Mouse (Mus musculus): Measurements from ENCODE around the gene Adamts7.

Adamts7 gene

DNA sequence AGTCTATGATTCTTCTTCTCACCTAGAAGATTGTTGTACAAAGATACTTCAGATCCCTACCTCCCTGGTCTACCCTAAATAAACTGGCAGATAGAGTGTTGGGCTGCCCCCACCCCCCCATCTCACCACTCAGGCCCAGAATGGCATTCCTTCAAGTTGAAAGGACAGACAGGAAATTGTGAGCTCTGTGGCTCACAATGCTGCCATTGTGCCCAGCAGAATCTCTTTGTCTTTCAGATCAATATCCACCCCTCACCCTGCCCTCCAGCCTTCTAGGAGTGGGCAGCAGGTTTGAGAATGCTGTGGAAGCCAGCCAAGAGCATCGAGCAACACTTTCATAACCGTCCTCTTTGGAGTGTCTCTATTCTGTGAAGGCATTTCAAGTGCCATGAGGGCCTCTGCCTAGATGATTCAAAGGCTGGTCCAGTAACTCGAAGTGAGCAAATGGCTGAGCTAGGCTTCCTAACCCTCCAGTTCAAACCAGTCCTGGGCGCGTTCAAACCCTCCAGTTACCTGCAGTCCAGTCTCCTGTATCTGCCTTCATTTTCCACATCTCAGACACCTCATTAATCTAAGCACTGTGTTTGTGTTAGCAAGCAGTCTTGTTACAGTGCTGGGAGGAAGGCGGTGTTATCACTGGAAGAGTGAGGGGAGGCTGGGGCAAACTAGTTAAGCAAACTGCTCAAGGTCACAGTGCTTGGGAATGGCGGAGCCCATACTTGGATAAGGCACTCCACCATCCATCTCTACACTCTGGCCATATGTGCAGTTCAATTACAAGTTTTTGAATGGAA is 29.1 kb upstream of the Adamts7 start:
- no peak for TF ChIP-seq GATA4 (IDR thresholded peaks at IDR 0.05; ENCODE audit: insufficient replicate concordance, low read length)

GRCm38 (mm10) chr9:90135466-90135865 is 27.4 kb upstream of the Adamts7 start:
- TF ChIP-seq GATA4 (IDR thresholded peaks at IDR 0.05; ENCODE audit: insufficient replicate concordance, low read length): no peak

DNA sequence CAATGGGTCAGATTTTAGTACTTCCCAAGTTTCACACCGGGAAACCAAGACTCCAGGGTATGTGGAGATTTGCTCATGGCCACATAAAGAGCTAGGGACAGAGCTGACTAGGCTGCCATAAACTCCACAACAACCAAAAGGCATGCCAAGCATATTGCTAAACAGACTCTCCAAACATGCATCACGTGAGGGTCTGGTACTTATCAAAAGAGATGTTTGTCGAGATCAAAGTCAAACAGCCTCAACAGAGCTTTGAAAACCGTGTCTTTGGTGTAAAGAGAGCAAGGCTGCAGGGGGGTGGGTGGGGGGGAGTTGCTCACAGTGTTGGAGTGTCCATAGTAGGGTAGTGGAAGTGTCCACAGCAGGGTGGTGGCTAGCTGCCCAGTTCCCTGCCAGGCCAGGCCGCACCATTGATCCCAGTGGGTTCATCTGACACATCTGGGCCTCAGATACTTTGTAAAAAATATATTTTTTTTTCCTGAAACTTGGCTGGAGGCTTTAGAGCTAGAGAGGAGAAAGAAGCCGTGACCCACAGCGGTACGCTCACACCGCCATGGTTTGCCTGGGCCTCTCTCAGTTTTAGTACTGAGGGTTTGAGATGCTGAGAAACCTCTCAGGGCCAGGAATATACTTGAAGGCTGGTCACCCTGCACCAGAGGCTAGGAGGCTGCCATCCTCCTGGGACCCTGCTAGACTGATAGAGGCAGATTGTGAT is 26.7 kb upstream of the Adamts7 start:
- no peak for TF ChIP-seq GATA4 (IDR thresholded peaks at IDR 0.05; ENCODE audit: insufficient replicate concordance, low read length)

DNA sequence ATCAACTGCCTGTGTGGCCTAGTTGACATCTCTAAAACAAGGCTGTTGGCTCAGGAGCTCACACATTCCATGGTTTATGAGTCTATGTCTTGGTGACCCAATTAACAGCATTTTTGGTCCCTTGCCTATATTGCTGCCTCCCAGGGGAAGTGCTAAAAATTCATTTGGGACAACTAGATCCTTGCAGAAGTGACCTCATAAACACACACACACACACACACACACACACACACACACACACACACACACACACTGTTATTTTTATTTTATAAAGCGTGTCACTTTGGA is 26.2 kb upstream of the Adamts7 start:
- TF ChIP-seq GATA4 (IDR thresholded peaks at IDR 0.05; ENCODE audit: insufficient replicate concordance, low read length): no peak

DNA sequence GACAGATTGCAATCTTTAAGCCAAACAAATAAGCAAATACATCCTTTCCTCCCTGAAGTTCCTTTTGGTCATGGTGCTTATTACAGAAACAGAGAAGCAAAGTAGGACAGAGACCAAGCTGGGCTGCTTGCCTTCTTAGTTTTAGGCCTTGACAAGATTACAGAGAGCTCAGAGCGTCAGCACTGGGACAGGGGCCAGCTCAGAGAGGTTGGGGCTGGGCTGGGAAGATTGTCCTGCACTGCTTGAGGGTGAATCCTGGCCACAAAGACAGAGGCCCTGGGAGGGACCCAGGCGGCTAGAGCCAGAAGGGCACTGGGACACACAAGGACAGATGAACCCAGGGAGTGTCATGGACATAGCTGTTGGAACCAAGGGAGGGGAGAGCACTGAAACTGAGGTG is 17.1 kb upstream of the Adamts7 start:
- no peak for TF ChIP-seq GATA4 (IDR thresholded peaks at IDR 0.05; ENCODE audit: insufficient replicate concordance, low read length)

- TF ChIP-seq GATA4 (IDR thresholded peaks at IDR 0.05; ENCODE audit: insufficient replicate concordance, low read length): no peak
These were observed 16.0 kb upstream of the Adamts7 start for GRCm38 (mm10) chr9:90146869-90147268.

DNA sequence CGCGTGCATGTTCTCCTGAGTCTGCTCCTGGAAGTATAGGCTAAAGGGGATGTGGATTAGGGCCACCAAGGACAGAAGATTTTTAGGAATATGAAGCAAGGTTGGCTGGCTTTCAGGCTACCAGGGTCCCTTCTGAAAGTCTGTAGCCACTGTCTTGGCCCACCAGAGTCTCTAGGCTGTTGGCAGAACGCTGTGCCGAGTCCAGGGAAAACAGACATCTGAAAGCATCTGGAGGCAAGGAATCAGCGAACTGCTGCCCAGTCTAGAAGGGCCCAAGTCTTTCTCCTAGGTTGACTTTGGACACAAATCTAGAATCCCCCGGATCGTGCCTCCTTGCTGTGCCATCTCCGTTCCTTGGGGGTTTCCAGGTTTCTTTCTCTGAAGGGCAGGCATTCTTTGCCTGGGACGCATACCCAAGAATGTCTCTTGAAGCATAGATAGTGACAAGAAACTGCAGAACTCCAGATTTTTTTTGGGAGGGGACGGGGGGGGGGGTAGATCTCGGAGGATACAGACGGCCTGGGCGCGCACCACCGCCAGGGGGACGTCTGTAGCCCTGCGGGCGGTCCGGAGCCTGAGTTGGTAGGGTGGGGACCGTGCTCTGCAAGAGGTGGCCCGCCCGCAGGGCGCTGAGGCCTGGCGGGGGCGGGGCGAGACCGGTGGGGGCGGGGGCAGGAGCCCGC is 485 bp upstream of the Adamts7 start:
- no peak for TF ChIP-seq GATA4 (IDR thresholded peaks at IDR 0.05; ENCODE audit: insufficient replicate concordance, low read length)

- TF ChIP-seq GATA4 (IDR thresholded peaks at IDR 0.05; ENCODE audit: insufficient replicate concordance, low read length): no peak
These were observed 853 bp downstream of the Adamts7 start for GRCm38 (mm10) chr9:90163749-90164095.

DNA sequence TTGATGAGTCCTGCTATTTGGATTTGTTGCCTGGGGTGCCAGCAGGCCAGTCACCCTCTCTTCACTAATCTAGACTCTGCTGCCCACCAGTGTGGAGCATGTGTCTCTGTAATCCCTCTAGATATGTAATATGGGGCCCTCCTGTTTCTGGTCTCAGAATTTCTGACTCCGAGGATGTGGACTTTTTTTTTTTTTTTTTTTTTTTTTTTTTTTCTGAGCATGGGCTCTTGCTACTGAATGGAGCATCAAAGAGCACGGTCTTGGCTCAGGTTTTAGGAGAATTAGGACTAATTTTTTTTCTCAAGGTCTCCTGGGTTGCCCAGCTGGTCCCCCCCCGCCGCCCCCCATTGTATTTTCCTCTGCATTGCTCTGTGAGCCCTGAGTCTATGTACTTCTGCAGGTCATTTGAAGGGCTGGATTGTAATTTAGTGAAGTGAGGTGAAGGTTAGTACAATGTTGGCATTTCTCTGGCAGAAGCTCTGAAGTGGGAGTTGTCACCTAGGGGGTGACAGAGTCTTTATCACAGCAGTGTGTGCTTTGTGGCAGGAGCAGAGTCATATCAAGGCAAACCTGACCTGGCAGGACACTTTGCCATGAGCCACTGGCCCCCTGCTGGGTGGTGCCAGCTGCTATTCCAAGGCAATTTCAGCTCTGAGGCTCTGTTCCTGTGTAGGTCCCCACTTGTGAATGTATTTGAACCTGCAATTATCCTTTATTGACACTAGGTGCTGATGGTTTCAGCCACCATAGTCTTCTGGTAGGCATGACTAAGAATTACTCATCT is 2.0 kb downstream of the Adamts7 start:
- peak; percentile 48; the same call in 1 of the 2 replicates for TF ChIP-seq GATA4 (IDR thresholded peaks at IDR 0.05; ENCODE audit: insufficient replicate concordance, low read length)

GRCm38 (mm10) chr9:90165590-90165989 is 2.7 kb downstream of the Adamts7 start:
- peak; percentile 91 for TF ChIP-seq GATA4 (IDR thresholded peaks at IDR 0.05; ENCODE audit: insufficient replicate concordance, low read length)

DNA sequence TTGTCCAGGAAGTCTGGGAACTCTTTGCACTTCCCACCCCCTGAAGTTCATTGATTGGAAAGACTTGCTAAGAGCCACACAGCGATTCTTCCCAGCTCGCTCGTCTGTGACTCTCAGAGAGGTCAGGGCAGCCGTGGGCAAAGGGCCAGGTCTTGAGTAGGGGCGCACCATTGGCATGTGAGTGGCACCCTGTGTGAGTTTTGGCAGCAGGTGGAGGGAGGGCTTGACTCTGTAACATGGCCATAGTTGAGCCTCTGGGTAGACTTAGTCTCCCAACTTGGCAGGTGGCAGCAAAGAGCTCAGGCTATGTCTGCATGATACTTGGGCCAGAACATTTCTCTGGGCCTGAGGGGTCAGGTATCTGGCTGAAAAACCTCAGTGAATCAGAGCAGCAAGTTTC is 3.7 kb downstream of the Adamts7 start:
- TF ChIP-seq GATA4 (IDR thresholded peaks at IDR 0.05; ENCODE audit: insufficient replicate concordance, low read length): no peak; the same call in 1 of the 2 replicates

- no peak for TF ChIP-seq GATA4 (IDR thresholded peaks at IDR 0.05; ENCODE audit: insufficient replicate concordance, low read length)
These were observed 7.1 kb downstream of the Adamts7 start for GRCm38 (mm10) chr9:90169965-90170364.

GRCm38 (mm10) chr9:90171421-90171820 is 8.6 kb downstream of the Adamts7 start:
- no peak for TF ChIP-seq GATA4 (IDR thresholded peaks at IDR 0.05; ENCODE audit: insufficient replicate concordance, low read length)

DNA sequence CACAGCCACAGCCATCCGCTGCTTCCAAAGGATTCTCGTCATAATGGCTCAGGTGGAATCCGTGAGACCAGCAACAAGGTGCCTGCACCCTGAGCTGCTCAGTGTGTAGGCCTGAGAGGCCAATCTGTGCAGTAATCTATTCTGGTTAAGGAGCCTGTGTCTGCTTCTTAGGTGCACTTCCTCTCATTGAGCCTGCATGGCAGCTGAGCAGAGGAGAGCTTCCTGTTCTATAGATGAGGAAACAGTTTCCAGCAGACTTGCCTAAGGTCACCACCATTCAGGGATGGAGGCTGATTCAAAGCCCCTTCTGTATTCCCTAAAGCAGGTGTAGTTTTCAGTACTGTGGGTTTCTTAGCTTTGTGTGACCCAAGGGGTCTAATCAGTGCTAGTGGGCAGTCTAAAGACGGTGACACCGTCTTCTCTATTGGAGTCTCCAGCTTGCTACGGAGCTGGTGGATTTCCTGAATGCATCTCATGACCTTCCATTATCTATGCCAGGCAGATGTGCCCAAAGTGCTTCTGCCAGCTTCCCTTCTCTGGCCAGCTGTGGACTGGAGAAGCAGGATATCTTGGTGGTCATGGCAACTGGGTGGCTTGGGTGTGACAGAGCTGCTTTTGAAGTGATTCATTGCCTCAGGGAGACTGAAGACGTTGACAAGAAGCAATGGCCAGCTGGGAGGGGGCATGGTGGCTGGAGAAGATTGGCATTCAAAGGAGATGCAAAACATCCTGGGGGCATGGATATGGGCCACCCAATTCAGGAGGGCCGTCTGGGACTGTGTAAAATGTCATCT is 9.9 kb downstream of the Adamts7 start:
- no peak for TF ChIP-seq GATA4 (IDR thresholded peaks at IDR 0.05; ENCODE audit: insufficient replicate concordance, low read length)

GRCm38 (mm10) chr9:90173330-90173729 is 10.5 kb downstream of the Adamts7 start:
- TF ChIP-seq GATA4 (IDR thresholded peaks at IDR 0.05; ENCODE audit: insufficient replicate concordance, low read length): no peak
